Comparison of ENCODE assay signal across 8 mouse cellular contexts in genomic region chr14:25496116-25496515, GRCm38 (mm10). TPM values are rescaled to one million over a fixed set of nuclear protein-coding genes. Genes with fewer than 3 reads are reported as not detected.
DNase-seq lines count a peak whose midpoint lies in the region; ATAC-seq lines count a peak whose summit lies in the region.

No protein-coding gene starts in this region.

- no peak for ATAC-seq in forebrain, embryonic 14.5 days
- ATAC-seq in forebrain, embryonic 12.5 days (ENCODE audit: low FRiP score) = no peak
- 0 out of 2 replicates have a peak, but pooled peaks have one; percentile 15 for ATAC-seq in liver, embryonic 16.5 days (ENCODE audit: low read depth)
- ATAC-seq in liver, embryonic 11.5 days (replicated peaks; ENCODE audit: low FRiP score) = no peak

- H3K4me3 ChIP-seq in forebrain, embryonic 14.5 days (ENCODE audit: low read depth, low read length) = no peak overlapping the region
- H3K4me3 ChIP-seq in forebrain, embryonic 12.5 days (replicated peaks) = no peak overlapping the region
- H3K4me3 ChIP-seq in liver, embryonic 16.5 days (ENCODE audit: low read depth, low read length) = no peak overlapping the region
- no peak overlapping the region for H3K4me3 ChIP-seq in liver, embryonic 11.5 days (ENCODE audit: low read depth, low read length)

- H3K27me3 ChIP-seq in forebrain, embryonic 14.5 days (replicated peaks; ENCODE audit: control insufficient read depth, insufficient read depth, low read length) = no peaks in the 10 kb centered on the region
- no peaks in the 10 kb centered on the region for H3K27me3 ChIP-seq in forebrain, embryonic 12.5 days
- no peaks in the 10 kb centered on the region for H3K27me3 ChIP-seq in liver, embryonic 16.5 days (ENCODE audit: control insufficient read depth, insufficient read depth, low read depth, low read length)
- H3K27me3 ChIP-seq in liver, embryonic 11.5 days (replicated peaks; ENCODE audit: control insufficient read depth, insufficient read depth, low read length) = no peaks in the 10 kb centered on the region

- H3K9me3 ChIP-seq in forebrain, embryonic 14.5 days (replicated peaks; ENCODE audit: control insufficient read depth, low read length) = no peaks in the 10 kb centered on the region
- no peaks in the 10 kb centered on the region for H3K9me3 ChIP-seq in forebrain, embryonic 12.5 days
- H3K9me3 ChIP-seq in liver, embryonic 16.5 days (replicated peaks; ENCODE audit: control insufficient read depth, low read length) = no peaks in the 10 kb centered on the region
- H3K9me3 ChIP-seq in liver, embryonic 11.5 days (ENCODE audit: control insufficient read depth, low read length) = no peaks in the 10 kb centered on the region

- H3K27ac ChIP-seq in forebrain, embryonic 14.5 days (ENCODE audit: low read depth, low read length) = peak overlapping the region; percentile 87
- no peak overlapping the region for H3K27ac ChIP-seq in forebrain, embryonic 12.5 days
- no peak overlapping the region for H3K27ac ChIP-seq in liver, embryonic 16.5 days (ENCODE audit: low read length)
- H3K27ac ChIP-seq in liver, embryonic 11.5 days (ENCODE audit: low read depth, low read length) = no peak overlapping the region

- H3K9ac ChIP-seq in forebrain, embryonic 14.5 days (ENCODE audit: low read length) = no peak overlapping the region
- H3K9ac ChIP-seq in forebrain, embryonic 12.5 days = no peak overlapping the region
- no peak overlapping the region for H3K9ac ChIP-seq in liver, embryonic 16.5 days (ENCODE audit: low read depth, low read length)
- no peak overlapping the region for H3K9ac ChIP-seq in liver, embryonic 11.5 days (ENCODE audit: low read depth, low read length)

- no peak for DNase-seq in forebrain, embryonic 14.5 days (ENCODE audit: low spot score)
- DNase-seq in liver, embryonic 11.5 days (ENCODE audit: low spot score) = no peak
- peak; percentile 79 to 81 for DNase-seq in cerebellum, postnatal 36 days
- DNase-seq in layer of hippocampus, postnatal 36 days = peak; percentile 57 to 64
- no peak for DNase-seq in urinary bladder, postnatal 25 days (ENCODE audit: low spot score)
- no peak for DNase-seq in thymus, adult 18-20 months

- H3K4me2 ChIP-seq in forebrain, embryonic 14.5 days (ENCODE audit: low read length) = no peak overlapping the region
- no peak overlapping the region for H3K4me2 ChIP-seq in forebrain, embryonic 12.5 days
- no peak overlapping the region for H3K4me2 ChIP-seq in liver, embryonic 16.5 days (ENCODE audit: low read depth, low read length)
- no peak overlapping the region for H3K4me2 ChIP-seq in liver, embryonic 11.5 days

- peaks cover 74% of the 10 kb centered on the region for H3K4me1 ChIP-seq in forebrain, embryonic 14.5 days (ENCODE audit: control insufficient read depth, insufficient read depth, low read length)
- H3K4me1 ChIP-seq in forebrain, embryonic 12.5 days = peaks cover 100% of the 10 kb centered on the region
- H3K4me1 ChIP-seq in liver, embryonic 16.5 days (ENCODE audit: control insufficient read depth, low read depth, low read length) = peaks cover 63% of the 10 kb centered on the region
- peaks cover 95% of the 10 kb centered on the region for H3K4me1 ChIP-seq in liver, embryonic 11.5 days (replicated peaks; ENCODE audit: control insufficient read depth, insufficient read depth, low read length)

- no peaks in the 10 kb centered on the region for H3K36me3 ChIP-seq in forebrain, embryonic 14.5 days (ENCODE audit: control insufficient read depth, insufficient read depth, low read length)
- H3K36me3 ChIP-seq in forebrain, embryonic 12.5 days (replicated peaks) = 0 out of 2 replicates have a peak, but pooled peaks cover 2% of the 10 kb centered on the region
- no peaks in the 10 kb centered on the region for H3K36me3 ChIP-seq in liver, embryonic 16.5 days (ENCODE audit: control insufficient read depth, insufficient read depth)
- no peaks in the 10 kb centered on the region for H3K36me3 ChIP-seq in liver, embryonic 11.5 days (ENCODE audit: control insufficient read depth, insufficient read depth, low read length)

- 67% methylated on average over 2 of the region's 2 CpGs for WGBS in forebrain, embryonic 14.5 days
- 68% methylated on average over 2 of the region's 2 CpGs for WGBS in forebrain, embryonic 12.5 days
- 59% methylated on average over 2 of the region's 2 CpGs for WGBS in liver, embryonic 16.5 days (ENCODE audit: insufficient replicate concordance)
- WGBS in liver, embryonic 11.5 days = 67% methylated on average over 2 of the region's 2 CpGs

RNA-seq across cellular contexts. Expression of gene Zmiz1, which starts 37.1 kb away (rescaled TPM):
- 37.0 and 43.8 TPM in 2 replicates for polyA plus RNA-seq in forebrain, embryonic 14.5 days (2014; fragmentation: Nextera tagmentation; extraction: Ambion mirVana)
- 64.1 and 68.3 TPM in 2 replicates for polyA plus RNA-seq in forebrain, embryonic 12.5 days (2016; fragmentation: Nextera tagmentation; extraction: Ambion mirVana)
- 4.1 and 6.1 TPM in 2 replicates for polyA plus RNA-seq in liver, embryonic 16.5 days (2015; fragmentation: Nextera tagmentation; extraction: Ambion mirVana)
- polyA plus RNA-seq in liver, embryonic 11.5 days (2014; fragmentation: Nextera tagmentation; extraction: Ambion mirVana) = 27.5 and 31.0 TPM in 2 replicates
- 10 to 100 TPM; 88.1 to 94.5 TPM for total RNA-seq in layer of hippocampus, postnatal 36 days (2021)

Comparison
In these comparisons a context has a peak if more than half of its experiments do, and no peak if none do; other contexts are left out.
1. DNase-seq: peak in cerebellum, postnatal 36 days (2 of 2) and layer of hippocampus, postnatal 36 days (2 of 2); none in forebrain, embryonic 14.5 days (single experiment), liver, embryonic 11.5 days (single experiment), urinary bladder, postnatal 25 days (single experiment) and thymus, adult 18-20 months (0 of 2).